Mouse (Mus musculus) stomach, postnatal 0 days (tissue): ENCODE measurements around the gene Crb1.

Experiments
- CTCF ChIP-seq: IDR thresholded peaks from 2 replicates; pipeline ENCODE4 v1.5.1; 2016; ENCODE audit warnings: antibody characterized with exemption, low read depth, mild to moderate bottlenecking, moderate library complexity
- EP300 ChIP-seq: optimal IDR thresholded peaks from 2 replicates; pipeline ENCODE3; 2016; ENCODE audit warnings: antibody characterized with exemption

DNA sequence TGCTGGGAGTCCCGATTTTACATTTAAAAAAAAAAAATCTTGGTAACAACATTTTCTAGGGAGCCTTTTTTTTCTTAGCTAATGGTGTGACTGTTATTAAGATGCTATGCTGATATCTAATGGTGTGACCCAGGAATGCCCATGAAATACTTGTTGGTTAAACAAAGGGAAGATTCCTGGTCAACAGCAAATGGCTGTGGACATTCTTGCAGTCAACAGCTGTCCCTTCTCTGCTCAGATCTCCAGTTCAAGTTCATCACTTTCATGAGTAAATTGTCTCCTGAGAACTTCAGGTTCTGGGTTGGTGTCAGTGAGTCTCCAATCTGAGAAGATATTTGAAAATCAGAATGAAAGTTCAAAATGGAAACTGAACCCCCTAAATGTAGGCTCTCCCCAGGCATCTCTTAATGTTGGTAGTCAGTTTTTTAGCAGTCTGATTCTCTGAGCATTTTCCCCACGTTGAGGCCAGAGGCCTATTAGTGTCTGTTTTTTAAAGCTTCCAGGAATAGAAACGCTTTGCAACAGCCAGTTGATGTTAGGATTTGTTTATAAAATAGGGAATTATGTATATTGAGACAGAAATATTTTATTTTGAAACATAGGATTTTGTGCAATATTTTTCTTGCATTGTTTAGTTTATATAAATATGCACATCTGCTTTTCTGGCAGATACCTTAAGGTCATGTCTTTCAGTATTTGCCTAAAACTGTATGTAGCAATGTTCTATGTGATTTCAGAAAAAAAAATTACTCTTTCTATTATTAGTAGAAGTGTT is 202.7 kb downstream of the Crb1 start:
- TF ChIP-seq EP300 (no peak), CTCF (no peak)
